In genomic region chr13:115427091-115428033, GRCm38 (mm10) we compare ENCODE assay signal across 22 mouse cellular contexts.
DNase-seq lines count a peak whose midpoint lies in the region; ATAC-seq lines count a peak whose summit lies in the region.
"Had no signal": no experiment of that assay in that cellular context is flagged by ENCODE, and none has a peak within 500 bp of the region (broad histone marks: within the 10 kb centered on the region; RNA-seq: fewer than 3 reads in every experiment).

No protein-coding gene starts in this region.

- no peak overlapping the region for H3K9ac ChIP-seq in embryonic facial prominence, embryonic 14.5 days (ENCODE audit: low read depth, low read length)
- no peak overlapping the region for H3K9ac ChIP-seq in forebrain, embryonic 16.5 days (replicated peaks; ENCODE audit: low read depth, low read length)
- H3K9ac ChIP-seq in midbrain, embryonic 16.5 days (ENCODE audit: low read depth, low read length): no peak overlapping the region
- H3K9ac ChIP-seq: embryonic facial prominence, embryonic 15.5 days; limb, embryonic 15.5 days; liver, postnatal 0 days had no signal

- H3K4me1 ChIP-seq in embryonic facial prominence, embryonic 14.5 days (ENCODE audit: control insufficient read depth, insufficient read depth, low read length): no peaks in the 10 kb centered on the region
- H3K4me1 ChIP-seq in embryonic facial prominence, embryonic 10.5 days: no peaks in the 10 kb centered on the region
- peaks cover 8% of the 10 kb centered on the region for H3K4me1 ChIP-seq in forebrain, embryonic 16.5 days (replicated peaks; ENCODE audit: control insufficient read depth, insufficient read depth, low read length)
- 0 out of 2 replicates have a peak, but pooled peaks cover 3% of the 10 kb centered on the region for H3K4me1 ChIP-seq in midbrain, embryonic 16.5 days (ENCODE audit: control insufficient read depth, insufficient read depth, low read length)
- H3K4me1 ChIP-seq: embryonic facial prominence, embryonic 15.5 days; limb, embryonic 15.5 days had no signal

- H3K9me3 ChIP-seq in embryonic facial prominence, embryonic 14.5 days (ENCODE audit: control insufficient read depth, low read length): no peaks in the 10 kb centered on the region
- no peaks in the 10 kb centered on the region for H3K9me3 ChIP-seq in embryonic facial prominence, embryonic 10.5 days
- no peaks in the 10 kb centered on the region for H3K9me3 ChIP-seq in forebrain, embryonic 16.5 days (ENCODE audit: control insufficient read depth, low read length)
- no peaks in the 10 kb centered on the region for H3K9me3 ChIP-seq in midbrain, embryonic 16.5 days (replicated peaks; ENCODE audit: control insufficient read depth, low read length, poor library complexity, severe bottlenecking)
- H3K9me3 ChIP-seq: embryonic facial prominence, embryonic 15.5 days; G1E; limb, embryonic 15.5 days had no signal

- WGBS in embryonic facial prominence, embryonic 14.5 days: 65% methylated on average over 12 of the region's 12 CpGs
- 64% methylated on average over 12 of the region's 12 CpGs for WGBS in embryonic facial prominence, embryonic 10.5 days
- 16% methylated on average over 12 of the region's 12 CpGs for WGBS in forebrain, embryonic 16.5 days
- WGBS in midbrain, embryonic 16.5 days: 11% methylated on average over 12 of the region's 12 CpGs

- DNase-seq in embryonic facial prominence, embryonic 14.5 days (ENCODE audit: low spot score): peak; percentile 4
- DNase-seq in embryonic facial prominence, embryonic 10.5 days (ENCODE audit: low spot score): no peak
- peak; percentile 11 for DNase-seq in MN1 (ENCODE audit: low spot score)
- DNase-seq in adrenal gland, adult 2 months: no peak
- no peak for DNase-seq in gastrocnemius, adult 18-20 months (ENCODE audit: low spot score)
- DNase-seq: cerebellum, adult 8-10 months; gastrocnemius, postnatal 25 days; heart, adult 2 months; heart, postnatal 36 days; kidney, adult 2 months; kidney, postnatal 10 days; liver, postnatal 0 days; lung, postnatal 10 days; right cerebral cortex, postnatal 14 days; spleen, adult 18-20 months; thymus, postnatal 25 days had no signal

- H3K4me3 ChIP-seq in embryonic facial prominence, embryonic 14.5 days (ENCODE audit: low read depth, low read length): no peak overlapping the region
- no peak overlapping the region for H3K4me3 ChIP-seq in embryonic facial prominence, embryonic 10.5 days
- H3K4me3 ChIP-seq in forebrain, embryonic 16.5 days (replicated peaks; ENCODE audit: low read length): no peak overlapping the region
- no peak overlapping the region for H3K4me3 ChIP-seq in midbrain, embryonic 16.5 days (ENCODE audit: low read depth, low read length)
- H3K4me3 ChIP-seq: embryonic facial prominence, embryonic 15.5 days; heart, adult 2 months; limb, embryonic 15.5 days had no signal

- H3K36me3 ChIP-seq in embryonic facial prominence, embryonic 14.5 days (ENCODE audit: control insufficient read depth, insufficient read depth, low read length): no peaks in the 10 kb centered on the region
- H3K36me3 ChIP-seq in embryonic facial prominence, embryonic 10.5 days (replicated peaks): no peaks in the 10 kb centered on the region
- no peaks in the 10 kb centered on the region for H3K36me3 ChIP-seq in forebrain, embryonic 16.5 days (ENCODE audit: control insufficient read depth, insufficient read depth)
- H3K36me3 ChIP-seq in midbrain, embryonic 16.5 days (ENCODE audit: control insufficient read depth, insufficient read depth, low read length): no peaks in the 10 kb centered on the region
- H3K36me3 ChIP-seq: embryonic facial prominence, embryonic 15.5 days; G1E; limb, embryonic 15.5 days had no signal

- ATAC-seq in embryonic facial prominence, embryonic 14.5 days (ENCODE audit: low read depth): no peak
- peak; percentile 47; the same call in 1 of the 2 replicates for ATAC-seq in forebrain, embryonic 16.5 days
- peak; percentile 36 for ATAC-seq in midbrain, embryonic 16.5 days
- ATAC-seq: inflammation-experienced regulatory T-cells, adult 6 months; liver, postnatal 0 days had no signal

- no peak overlapping the region for H3K27ac ChIP-seq in embryonic facial prominence, embryonic 14.5 days (replicated peaks; ENCODE audit: low read depth, low read length)
- H3K27ac ChIP-seq in embryonic facial prominence, embryonic 10.5 days (replicated peaks): no peak overlapping the region
- no peak overlapping the region for H3K27ac ChIP-seq in forebrain, embryonic 16.5 days (ENCODE audit: low read length)
- H3K27ac ChIP-seq in midbrain, embryonic 16.5 days (ENCODE audit: low read length): no peak overlapping the region
- H3K27ac ChIP-seq: embryonic facial prominence, embryonic 15.5 days; heart, adult 2 months; limb, embryonic 15.5 days had no signal

- H3K4me2 ChIP-seq in embryonic facial prominence, embryonic 14.5 days (ENCODE audit: low read depth, low read length): no peak overlapping the region
- H3K4me2 ChIP-seq in forebrain, embryonic 16.5 days (ENCODE audit: low read length): no peak overlapping the region
- H3K4me2 ChIP-seq in midbrain, embryonic 16.5 days (ENCODE audit: low read length): peak overlapping the region; percentile 13
- H3K4me2 ChIP-seq: embryonic facial prominence, embryonic 15.5 days; limb, embryonic 15.5 days had no signal

- no peaks in the 10 kb centered on the region for H3K27me3 ChIP-seq in embryonic facial prominence, embryonic 14.5 days (replicated peaks; ENCODE audit: control insufficient read depth, insufficient read depth, low read length)
- no peaks in the 10 kb centered on the region for H3K27me3 ChIP-seq in embryonic facial prominence, embryonic 10.5 days (replicated peaks; ENCODE audit: low read depth, poor library complexity, severe bottlenecking)
- no peaks in the 10 kb centered on the region for H3K27me3 ChIP-seq in forebrain, embryonic 16.5 days (replicated peaks; ENCODE audit: control insufficient read depth, insufficient read depth, low read length)
- no peaks in the 10 kb centered on the region; the same call in 1 of the 2 replicates for H3K27me3 ChIP-seq in midbrain, embryonic 16.5 days (ENCODE audit: control insufficient read depth, insufficient read depth, low read depth, low read length)
- H3K27me3 ChIP-seq: embryonic facial prominence, embryonic 15.5 days; limb, embryonic 15.5 days had no signal

Comparison
In these comparisons a context has a peak if more than half of its experiments do, and no peak if none do; other contexts are left out.
1. DNase-seq: peak in embryonic facial prominence, embryonic 14.5 days (single experiment) and MN1 (single experiment); none in embryonic facial prominence, embryonic 10.5 days (single experiment), adrenal gland, adult 2 months (single experiment) and gastrocnemius, adult 18-20 months (single experiment).